In the genomic region with DNA sequence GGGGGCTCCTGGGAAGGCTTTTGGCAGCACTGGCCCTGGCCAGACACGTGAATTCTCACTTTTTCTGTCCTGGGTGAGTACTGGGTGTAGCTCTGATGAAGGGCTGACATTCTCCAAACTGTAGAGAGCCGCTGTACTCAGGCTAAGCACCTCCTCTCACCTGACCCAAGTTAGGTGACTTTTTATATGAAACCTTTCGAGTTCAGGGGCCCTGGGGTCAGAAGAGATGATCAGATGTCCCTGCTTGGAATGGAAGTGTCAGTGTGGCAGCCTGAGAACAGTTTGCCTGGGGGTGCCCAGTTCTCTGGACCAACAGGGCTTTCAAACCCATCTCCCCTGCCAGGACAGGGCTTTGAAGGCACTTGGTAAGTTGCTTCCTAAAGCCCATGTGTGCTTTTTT, we compare ENCODE assay signal across 22 mouse cellular contexts. TPM values are rescaled to one million over a fixed set of nuclear protein-coding genes. Genes with fewer than 3 reads are reported as not detected.
DNase-seq lines count a peak whose midpoint lies in the region; ATAC-seq and TF ChIP-seq lines count a peak whose summit lies in the region.
"Had no signal": no experiment of that assay in that cellular context is flagged by ENCODE, and none has a peak within 500 bp of the region (broad histone marks: within the 10 kb centered on the region; RNA-seq: fewer than 3 reads in every experiment).

No protein-coding gene starts in this region.

- H3K4me3 ChIP-seq in heart, adult 2 months: no peak overlapping the region
- no peak overlapping the region for H3K4me3 ChIP-seq in heart, embryonic 10.5 days
- H3K4me3 ChIP-seq in heart, postnatal 0 days (ENCODE audit: low read depth, low read length): no peak overlapping the region
- no peak overlapping the region for H3K4me3 ChIP-seq in embryonic facial prominence, embryonic 14.5 days (ENCODE audit: low read depth, low read length)
- H3K4me3 ChIP-seq in embryonic facial prominence, embryonic 15.5 days (replicated peaks): no peak overlapping the region
- H3K4me3 ChIP-seq: hindbrain, embryonic 10.5 days; limb, embryonic 12.5 days; liver, embryonic 13.5 days; megakaryocyte, embryonic 14.5 days; midbrain, embryonic 13.5 days had no signal

- no peak overlapping the region for H3K4me2 ChIP-seq in heart, postnatal 0 days (ENCODE audit: low read depth, low read length)
- no peak overlapping the region for H3K4me2 ChIP-seq in embryonic facial prominence, embryonic 14.5 days (ENCODE audit: low read depth, low read length)
- no peak overlapping the region for H3K4me2 ChIP-seq in embryonic facial prominence, embryonic 15.5 days (replicated peaks)
- H3K4me2 ChIP-seq: limb, embryonic 12.5 days; liver, embryonic 13.5 days; lung, embryonic 14.5 days; midbrain, embryonic 13.5 days had no signal

- no peak for TF ChIP-seq CTCF in heart, adult 2 months (IDR thresholded peaks at IDR 0.05)
- no peak for TF ChIP-seq CTCF in heart, postnatal 0 days (IDR thresholded peaks at IDR 0.05; ENCODE audit: low read depth)

- no peak overlapping the region for H3K9ac ChIP-seq in heart, adult 2 months (ENCODE audit: low read depth, low read length)
- no peak overlapping the region for H3K9ac ChIP-seq in heart, postnatal 0 days (replicated peaks; ENCODE audit: low read depth, low read length)
- H3K9ac ChIP-seq in embryonic facial prominence, embryonic 14.5 days (ENCODE audit: low read depth, low read length): no peak overlapping the region
- H3K9ac ChIP-seq in embryonic facial prominence, embryonic 15.5 days: no peak overlapping the region
- H3K9ac ChIP-seq: limb, embryonic 12.5 days; liver, embryonic 13.5 days; lung, embryonic 14.5 days; midbrain, embryonic 13.5 days had no signal

- DNase-seq in heart, adult 2 months: peak in 1 of 2 experiments; percentile 24
- DNase-seq in heart, embryonic 10.5 days (ENCODE audit: low spot score): no peak
- DNase-seq in heart, postnatal 0 days (ENCODE audit: low spot score): no peak
- DNase-seq in heart, postnatal 14 days: no peak
- DNase-seq in embryonic facial prominence, embryonic 14.5 days (ENCODE audit: low spot score): no peak
- no peak for DNase-seq in retina, embryonic 14.5 days (ENCODE audit: low spot score)
- DNase-seq: adrenal gland, adult 2 months; layer of hippocampus, postnatal 36 days; liver, embryonic 13.5 days; thymus, postnatal 25 days had no signal

- H3K27ac ChIP-seq in heart, adult 2 months: peak overlapping the region; percentile 79
- no peak overlapping the region for H3K27ac ChIP-seq in heart, embryonic 10.5 days
- peak overlapping the region; percentile 80 for H3K27ac ChIP-seq in heart, postnatal 0 days (ENCODE audit: low read depth)
- H3K27ac ChIP-seq in embryonic facial prominence, embryonic 14.5 days (replicated peaks; ENCODE audit: low read depth, low read length): 0 out of 2 replicates have a peak overlapping the region, but pooled peaks have one; percentile 17
- peak overlapping the region; percentile 31; the same call in 1 of the 2 replicates for H3K27ac ChIP-seq in embryonic facial prominence, embryonic 15.5 days (replicated peaks)
- H3K27ac ChIP-seq: hindbrain, embryonic 10.5 days; limb, embryonic 12.5 days; liver, embryonic 13.5 days; midbrain, embryonic 13.5 days had no signal

- ATAC-seq in heart, postnatal 0 days (ENCODE audit: insufficient read depth, low read depth): no peak
- no peak for ATAC-seq in embryonic facial prominence, embryonic 14.5 days (ENCODE audit: low read depth)
- no peak for ATAC-seq in embryonic facial prominence, embryonic 15.5 days (ENCODE audit: insufficient number of reproducible peaks, low FRiP score, low TSS enrichment, low read depth)
- ATAC-seq: forebrain, embryonic 16.5 days; hindbrain, embryonic 16.5 days; intestine, embryonic 16.5 days; midbrain, embryonic 13.5 days had no signal

- 67% methylated on average over 3 of the region's 3 CpGs for WGBS in heart, adult 2 months
- WGBS in heart, embryonic 10.5 days: 75% methylated on average over 3 of the region's 3 CpGs
- WGBS in heart, postnatal 0 days: 71% methylated on average over 3 of the region's 3 CpGs
- WGBS in embryonic facial prominence, embryonic 14.5 days: 59% methylated on average over 3 of the region's 3 CpGs
- WGBS in embryonic facial prominence, embryonic 15.5 days: 55% methylated on average over 3 of the region's 3 CpGs

- H3K27me3 ChIP-seq in heart, adult 2 months (ENCODE audit: control insufficient read depth, insufficient read depth, low read length): no peaks in the 10 kb centered on the region
- no peaks in the 10 kb centered on the region for H3K27me3 ChIP-seq in heart, embryonic 10.5 days (ENCODE audit: insufficient read depth, poor library complexity, severe bottlenecking)
- H3K27me3 ChIP-seq in heart, postnatal 0 days (ENCODE audit: control insufficient read depth, insufficient read depth, low read length): no peaks in the 10 kb centered on the region
- no peaks in the 10 kb centered on the region for H3K27me3 ChIP-seq in embryonic facial prominence, embryonic 14.5 days (replicated peaks; ENCODE audit: control insufficient read depth, insufficient read depth, low read length)
- H3K27me3 ChIP-seq in embryonic facial prominence, embryonic 15.5 days: no peaks in the 10 kb centered on the region
- H3K27me3 ChIP-seq: limb, embryonic 12.5 days; midbrain, embryonic 13.5 days had no signal

- intact Hi-C loops in heart, adult 2 months (cut with DNase I): no loop called here
- intact Hi-C loops in heart, postnatal 14 days (cut with DNase I): no loop called here

- TF ChIP-seq EP300 in heart, adult 2 months (IDR thresholded peaks at IDR 0.05; ENCODE audit: insufficient read depth, low read depth, low read length): no peak
- no peak for TF ChIP-seq EP300 in heart, postnatal 0 days (IDR thresholded peaks at IDR 0.05; ENCODE audit: low read depth)

- peaks cover 28% of the 10 kb centered on the region for H3K4me1 ChIP-seq in heart, adult 2 months (ENCODE audit: control insufficient read depth, insufficient read depth, low read length)
- H3K4me1 ChIP-seq in heart, embryonic 10.5 days: peaks cover 35% of the 10 kb centered on the region
- H3K4me1 ChIP-seq in heart, postnatal 0 days (ENCODE audit: control insufficient read depth, insufficient read depth): peaks cover 62% of the 10 kb centered on the region
- H3K4me1 ChIP-seq in embryonic facial prominence, embryonic 14.5 days (ENCODE audit: control insufficient read depth, insufficient read depth, low read length): peaks cover 38% of the 10 kb centered on the region
- H3K4me1 ChIP-seq in embryonic facial prominence, embryonic 15.5 days: peaks cover 54% of the 10 kb centered on the region

- H3K79me2 ChIP-seq in heart, adult 2 months (replicated peaks; ENCODE audit: control insufficient read depth, insufficient read depth, low read length): no peaks in the 10 kb centered on the region

- peaks cover 13% of the 10 kb centered on the region for H3K36me3 ChIP-seq in heart, adult 2 months (ENCODE audit: control insufficient read depth, insufficient read depth, low read length)
- H3K36me3 ChIP-seq in heart, embryonic 10.5 days: peaks cover 19% of the 10 kb centered on the region
- H3K36me3 ChIP-seq in heart, postnatal 0 days (replicated peaks; ENCODE audit: control insufficient read depth, insufficient read depth, low read length): peaks cover 6% of the 10 kb centered on the region
- 0 out of 2 replicates have a peak, but pooled peaks cover 14% of the 10 kb centered on the region for H3K36me3 ChIP-seq in embryonic facial prominence, embryonic 14.5 days (ENCODE audit: control insufficient read depth, insufficient read depth, low read length)
- H3K36me3 ChIP-seq in embryonic facial prominence, embryonic 15.5 days: peaks cover 8% of the 10 kb centered on the region
- H3K36me3 ChIP-seq: hindbrain, embryonic 10.5 days; liver, embryonic 13.5 days; midbrain, embryonic 13.5 days had no signal

- TF ChIP-seq POLR2A in heart, adult 2 months (IDR thresholded peaks at IDR 0.05; ENCODE audit: insufficient read depth, low read depth, low read length): no peak

- no peaks in the 10 kb centered on the region for H3K9me3 ChIP-seq in heart, embryonic 10.5 days
- no peaks in the 10 kb centered on the region for H3K9me3 ChIP-seq in heart, postnatal 0 days (replicated peaks; ENCODE audit: control insufficient read depth, low read length)
- H3K9me3 ChIP-seq in embryonic facial prominence, embryonic 14.5 days (ENCODE audit: control insufficient read depth, low read length): no peaks in the 10 kb centered on the region
- no peaks in the 10 kb centered on the region for H3K9me3 ChIP-seq in embryonic facial prominence, embryonic 15.5 days (replicated peaks)
- H3K9me3 ChIP-seq: hindbrain, embryonic 10.5 days; limb, embryonic 12.5 days; liver, embryonic 13.5 days; megakaryocyte, embryonic 14.5 days; midbrain, embryonic 13.5 days had no signal

RNA-seq across cellular contexts. Expression of gene P4ha2, which starts 8.2 kb away (rescaled TPM):
- 10 to 100 TPM; 59.9 to 63.6 TPM for total RNA-seq in heart, adult 2 months (2021)
- 37.4 and 62.3 TPM in 2 replicates for polyA plus RNA-seq in heart, adult 2 months (2012; rRNA removed)
- 57.7 and 69.0 TPM in 2 replicates for polyA plus RNA-seq in heart, embryonic 10.5 days (2016; fragmentation: Nextera tagmentation; extraction: Ambion mirVana)
- total RNA-seq in heart, postnatal 0 days (2014; rRNA removed; ENCODE audit: low replicate concordance): 49.0 and 67.2 TPM in 2 replicates
- polyA plus RNA-seq in heart, postnatal 0 days (2015; fragmentation: Nextera tagmentation; extraction: Ambion mirVana): 18.9 and 19.8 TPM in 2 replicates
- total RNA-seq in heart, postnatal 14 days (2021): 10 to 100 TPM; 43.3 to 46.4 TPM
- polyA plus RNA-seq in embryonic facial prominence, embryonic 14.5 days (2014; fragmentation: Nextera tagmentation; extraction: Ambion mirVana): 107 and 120 TPM in 2 replicates
- 123 and 126 TPM in 2 replicates for polyA plus RNA-seq in embryonic facial prominence, embryonic 15.5 days (2015; fragmentation: Nextera tagmentation; extraction: Ambion mirVana)
- total RNA-seq: monocyte, adult 5-6 weeks; neutrophil, adult 5-6 weeks had no signal

RNA-seq across cellular contexts. Expression of gene Pdlim4, which starts 39.3 kb away (rescaled TPM):
- total RNA-seq in heart, adult 2 months (2021): 10 to 100 TPM; 30.8 to 33.8 TPM
- polyA plus RNA-seq in heart, adult 2 months (2012; rRNA removed): 57.6 and 58.2 TPM in 2 replicates
- 12.9 and 27.8 TPM in 2 replicates for polyA plus RNA-seq in heart, embryonic 10.5 days (2016; fragmentation: Nextera tagmentation; extraction: Ambion mirVana)
- total RNA-seq in heart, postnatal 0 days (2014; rRNA removed; ENCODE audit: low replicate concordance): 14.2 and 29.3 TPM in 2 replicates
- 23.6 and 26.6 TPM in 2 replicates for polyA plus RNA-seq in heart, postnatal 0 days (2015; fragmentation: Nextera tagmentation; extraction: Ambion mirVana)
- total RNA-seq in heart, postnatal 14 days (2021): 10 to 100 TPM; 29.9 to 33.2 TPM
- polyA plus RNA-seq in embryonic facial prominence, embryonic 14.5 days (2014; fragmentation: Nextera tagmentation; extraction: Ambion mirVana): 115 and 132 TPM in 2 replicates
- 168 and 169 TPM in 2 replicates for polyA plus RNA-seq in embryonic facial prominence, embryonic 15.5 days (2015; fragmentation: Nextera tagmentation; extraction: Ambion mirVana)
- total RNA-seq: MEL had no signal
